Mouse (Mus musculus) CD4-positive, CD25-positive, alpha-beta regulatory T cell, adult 4 months (primary cell): Measurements from ENCODE around the gene Tmod4. TPM values are rescaled to one million over a fixed set of nuclear protein-coding genes. Genes with fewer than 3 reads are reported as not detected.

Experiments used
- ATAC-seq: one replicate; pipeline ENCODE4 v1.8.0; 2017
- polyA plus RNA-seq, 2 experiments: library from polyadenylated mRNA; unstranded; fragments of 100-300 nt; shearing (Covaris generic); gene quantifications; one replicate each; pipeline ENCODE4 v1.2.1; 2017

Tmod4 gene
- polyA plus RNA-seq, 2 experiments from 2014 or later, result 2.5 TPM

DNA sequence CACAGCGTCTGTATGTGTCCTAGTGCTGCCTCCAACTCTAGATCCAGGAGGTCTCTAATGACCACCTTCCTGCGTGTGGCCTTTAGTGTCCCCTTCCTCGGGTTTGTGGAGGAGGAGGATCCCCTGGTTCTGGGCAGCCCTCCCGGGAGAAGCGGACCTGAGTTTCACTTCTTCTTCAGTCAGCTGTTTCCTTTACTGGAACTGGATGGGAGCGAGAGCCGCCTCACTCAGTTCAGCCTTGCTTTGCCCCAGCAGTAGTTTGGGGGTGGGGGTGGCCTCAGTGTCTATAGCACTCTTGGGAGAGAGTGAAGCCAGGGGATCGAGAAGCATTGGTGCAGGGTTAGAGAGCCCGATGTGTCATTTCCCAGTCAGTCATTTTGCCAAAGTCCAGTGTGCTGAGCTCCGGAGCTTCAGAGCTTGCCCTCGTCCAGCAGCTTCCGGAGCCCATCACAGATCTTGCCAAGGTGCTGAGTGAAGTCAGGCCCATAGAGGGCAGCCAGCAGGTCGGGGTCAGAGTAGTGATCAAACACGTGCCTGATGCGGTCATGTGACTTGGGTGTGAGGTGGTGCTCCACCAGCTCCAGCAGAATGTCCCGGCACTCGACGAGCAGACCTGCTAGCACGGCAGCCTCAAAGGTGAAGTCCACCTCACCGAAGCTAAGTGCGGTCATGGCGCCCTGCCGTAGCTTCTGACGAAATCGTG is 15.5 kb downstream of the Tmod4 start:
- no peak for ATAC-seq

DNA sequence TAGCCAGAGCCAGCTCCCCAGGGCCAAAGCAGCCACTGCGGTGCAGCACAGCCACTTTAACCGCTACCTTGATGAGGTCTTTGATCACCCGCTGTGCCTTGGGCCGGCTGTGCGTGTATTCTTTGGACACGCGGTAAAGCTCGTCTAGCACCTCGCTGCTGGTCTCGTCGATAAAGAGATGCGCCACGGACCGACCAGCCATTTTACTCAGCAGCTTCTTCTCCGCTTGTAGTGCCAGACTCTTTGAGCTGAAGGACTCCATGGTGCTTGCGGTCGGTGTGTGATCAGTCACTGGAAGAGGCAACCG is 16.0 kb downstream of the Tmod4 start:
- ATAC-seq, result no peak

DNA sequence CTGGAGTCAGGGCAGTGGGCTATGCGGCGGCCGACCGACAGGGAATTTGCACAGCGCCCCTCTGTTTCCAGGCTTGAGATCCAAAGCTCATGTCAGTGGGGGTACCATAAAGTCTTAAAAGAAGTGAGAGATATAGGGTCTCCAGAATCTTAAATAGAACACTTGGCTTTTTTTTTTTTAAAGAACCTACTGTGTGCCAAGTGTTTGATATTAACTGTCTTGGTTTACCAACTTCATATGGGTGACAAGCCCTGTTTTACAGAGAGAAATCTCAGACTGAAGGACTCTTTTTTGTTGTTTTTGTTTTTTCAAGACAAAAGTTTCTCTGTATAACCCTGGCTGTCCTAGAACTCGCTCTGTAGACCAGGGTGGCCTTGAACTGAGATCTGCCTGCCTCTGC is 16.5 kb downstream of the Tmod4 start:
- ATAC-seq, result no peak

- peak; percentile 89 for ATAC-seq
These were observed 17.2 kb downstream of the Tmod4 start for GRCm38 (mm10) chr3:95141474-95141873.

GRCm38 (mm10) chr3:95141952-95142616 is 17.8 kb downstream of the Tmod4 start, which contains the start of gene Tnfaip8l2:
Gene Tnfaip8l2 (minus strand): TSS chr3:95142360.
- ATAC-seq, result peak; percentile 51

DNA sequence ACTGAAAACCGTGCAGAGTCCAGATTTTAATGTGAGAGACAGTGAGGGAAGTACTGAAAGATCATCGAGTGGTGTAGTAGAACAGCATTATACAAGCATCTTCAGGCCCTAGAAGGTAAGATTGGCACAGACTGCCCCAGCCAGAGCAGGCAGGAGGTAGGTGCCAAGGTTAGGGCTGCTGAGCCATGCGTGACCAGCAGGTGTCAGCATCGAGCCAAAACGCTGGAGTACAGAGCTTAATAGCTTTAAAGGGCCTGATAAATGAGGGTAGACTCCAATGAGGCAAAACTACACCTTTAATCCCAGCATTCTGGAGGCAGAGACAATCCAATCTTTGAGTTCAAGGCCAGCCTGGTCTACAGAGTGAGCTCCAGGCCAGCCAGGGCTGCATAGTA is 18.3 kb downstream of the Tmod4 start:
- ATAC-seq, result peak; percentile 72

- no peak for ATAC-seq
These were observed 23.6 kb downstream of the Tmod4 start for GRCm38 (mm10) chr3:95147924-95148323.

GRCm38 (mm10) chr3:95153874-95154273 is 29.6 kb downstream of the Tmod4 start:
- ATAC-seq, result peak; percentile 71

DNA sequence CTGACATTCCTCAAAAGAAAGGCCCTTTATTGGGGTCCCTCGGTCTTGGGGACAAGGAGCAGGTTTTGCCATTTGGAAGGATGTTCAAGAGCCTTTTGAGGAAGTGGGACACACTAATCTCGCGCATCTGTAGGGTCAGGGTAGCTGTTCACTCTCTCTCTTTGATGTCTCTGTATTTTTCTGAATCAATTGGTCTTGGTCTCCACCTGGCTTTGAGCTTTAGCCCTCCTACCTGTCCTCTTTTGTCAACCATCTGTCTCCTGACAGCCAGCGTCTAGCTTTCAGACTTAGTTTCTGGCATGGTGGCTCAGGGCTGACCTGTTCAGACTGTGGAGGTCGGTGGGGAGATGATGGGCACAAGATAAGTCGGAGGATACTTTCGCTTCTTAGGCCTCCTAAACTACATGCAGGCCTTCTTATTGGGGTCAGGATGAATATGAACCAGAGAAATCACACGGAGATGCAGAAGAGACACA is 35.3 kb downstream of the Tmod4 start:
- ATAC-seq, result peak; percentile 12

DNA sequence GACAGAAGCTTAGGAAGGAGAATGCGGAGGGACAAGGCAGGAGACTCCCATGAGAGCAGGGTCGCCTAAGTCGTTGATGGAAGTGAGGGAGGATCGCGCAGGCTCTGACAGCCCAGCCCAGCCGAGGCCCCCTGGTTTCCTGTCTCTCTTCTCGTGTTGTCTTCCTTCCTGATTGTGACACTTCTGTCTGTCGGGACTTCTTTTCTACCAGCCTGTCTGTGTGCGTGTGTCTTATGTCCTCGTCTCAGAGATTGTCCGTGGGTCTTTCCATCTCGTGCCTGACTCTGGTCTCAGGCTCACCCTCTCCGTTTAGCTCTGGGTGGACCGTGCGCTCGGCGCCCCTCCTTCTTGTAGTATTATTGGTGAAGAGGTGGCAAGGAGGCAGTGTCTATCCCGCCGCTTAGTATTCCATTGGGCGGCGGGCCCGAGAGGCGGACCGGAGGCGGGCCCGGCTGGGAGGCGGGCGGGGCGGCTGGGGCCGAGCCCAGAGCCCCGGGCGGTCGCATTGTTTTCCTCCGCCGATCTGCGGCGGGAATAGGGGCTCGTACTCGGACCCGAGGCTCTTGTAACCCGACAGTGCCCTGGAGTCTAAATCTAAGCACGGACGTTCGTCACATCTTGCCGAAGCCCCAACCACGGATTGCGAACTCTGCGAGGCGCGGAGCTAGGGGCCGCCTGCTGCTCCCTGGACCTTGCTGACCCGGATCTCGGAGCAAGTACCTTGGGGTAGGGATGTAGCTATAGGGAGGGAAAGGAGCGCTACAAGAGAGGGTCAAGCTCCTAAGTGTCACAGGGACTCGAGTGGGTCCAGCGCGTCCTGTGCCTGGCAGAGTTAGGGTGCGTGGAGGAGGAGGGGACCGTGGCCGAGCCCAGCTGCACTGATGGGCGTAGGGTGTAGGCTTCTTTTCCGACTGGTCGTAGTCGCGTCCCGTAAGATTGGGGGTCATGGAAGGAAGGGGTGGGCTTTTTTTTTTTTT is 36.0 kb downstream of the Tmod4 start, which contains the start of gene Sema6c:
Sema6c (plus strand) TSS at position 471 of the 977 bp plus-strand sequence.
- peak; percentile 99 for ATAC-seq

- ATAC-seq, result no peak
These were observed 36.8 kb downstream of the Tmod4 start for GRCm38 (mm10) chr3:95161041-95161551.

DNA sequence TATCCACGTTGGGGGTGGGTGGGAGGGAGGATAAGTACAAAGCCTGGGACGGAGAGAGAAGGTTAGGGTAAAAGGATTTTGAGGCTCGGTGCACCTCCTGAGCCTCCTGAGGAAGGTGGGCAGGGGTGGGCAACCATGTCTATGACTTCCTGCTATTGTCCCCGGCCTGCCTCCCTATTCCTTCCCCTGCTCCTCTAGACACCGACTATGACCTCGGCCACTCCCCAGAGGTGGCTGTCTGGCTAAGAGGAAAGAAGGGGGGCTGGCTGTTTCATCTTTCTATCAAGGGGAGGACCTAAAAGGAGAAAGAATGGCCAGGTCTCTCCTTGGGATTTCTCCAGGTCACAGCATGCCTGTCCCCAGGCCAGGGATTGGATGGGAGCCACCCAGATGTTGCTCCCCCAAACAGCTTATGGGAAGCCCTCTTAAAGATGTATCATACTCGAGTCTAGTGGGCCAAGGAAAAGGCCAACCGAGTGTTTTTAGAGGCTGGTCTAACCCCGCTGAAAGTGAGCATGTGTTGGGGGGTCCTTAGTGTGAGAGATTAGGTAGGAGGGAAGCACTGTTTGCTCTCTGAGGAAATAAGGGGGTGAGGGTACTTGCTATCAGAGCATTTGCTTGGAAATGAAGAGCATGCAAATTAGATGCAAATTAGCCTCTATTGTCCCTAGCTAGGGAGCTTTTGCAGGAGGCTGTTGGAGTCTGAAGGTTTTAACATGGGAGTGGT is 37.5 kb downstream of the Tmod4 start:
- no peak for ATAC-seq

GRCm38 (mm10) chr3:95162345-95162628 is 38.0 kb downstream of the Tmod4 start:
- ATAC-seq, result no peak

DNA sequence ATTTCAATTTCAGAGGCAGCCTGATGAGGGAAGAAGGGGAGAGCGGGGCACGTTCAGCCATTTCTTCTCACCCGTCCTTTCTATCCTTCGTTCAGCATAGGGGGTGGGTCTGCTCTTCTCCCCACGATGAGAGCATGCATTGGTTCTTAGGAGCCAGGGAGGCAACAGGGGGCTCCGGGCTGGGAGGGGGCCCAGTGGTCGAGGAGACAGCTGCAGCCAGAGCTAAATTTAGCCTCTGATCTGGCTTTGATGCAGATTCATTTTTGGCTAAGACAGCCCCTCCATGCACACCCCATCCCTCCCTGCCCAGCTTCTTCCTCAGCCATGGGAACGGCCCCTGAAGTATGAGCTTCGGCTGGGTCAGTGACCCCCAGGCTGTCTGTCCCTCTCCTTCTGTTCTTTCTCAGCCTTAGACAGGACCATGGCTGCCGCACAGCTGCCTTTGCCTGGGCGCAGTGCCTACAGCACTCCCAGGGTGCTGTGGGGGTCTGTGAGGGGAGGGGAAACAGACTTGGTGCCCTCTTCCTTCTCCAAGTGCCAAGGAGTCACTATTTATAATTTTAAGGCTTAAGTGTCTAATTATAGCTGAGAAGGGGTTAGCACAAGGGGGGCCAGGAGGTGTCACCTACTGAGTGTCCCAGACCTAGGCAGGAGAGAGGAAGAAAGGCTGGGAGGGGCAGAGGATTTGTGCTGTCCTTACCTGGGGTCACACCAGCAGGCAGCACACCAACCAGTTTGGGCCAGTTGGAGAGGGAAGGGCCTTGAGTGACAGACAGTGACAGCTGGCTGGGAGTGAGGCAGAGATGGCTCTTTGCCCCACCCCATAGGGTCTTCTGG is 39.4 kb downstream of the Tmod4 start:
- ATAC-seq, result no peak

DNA sequence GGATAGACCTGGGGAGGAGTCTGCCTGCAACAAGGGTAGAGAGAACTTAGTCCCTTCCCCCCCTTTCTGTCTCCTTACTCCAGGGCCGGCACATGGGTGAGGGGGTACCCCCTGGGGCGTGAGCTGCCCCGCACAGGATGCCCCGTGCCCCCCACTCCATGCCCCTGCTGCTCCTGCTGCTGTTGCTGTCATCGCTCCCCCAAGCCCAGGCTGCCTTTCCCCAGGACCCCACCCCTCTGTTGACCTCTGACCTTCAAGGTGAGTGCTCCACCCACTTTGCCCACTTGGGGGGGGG is 39.9 kb downstream of the Tmod4 start:
- ATAC-seq, result no peak

GRCm38 (mm10) chr3:95164840-95165239 is 40.6 kb downstream of the Tmod4 start:
- no peak for ATAC-seq

GRCm38 (mm10) chr3:95169996-95170395 is 45.7 kb downstream of the Tmod4 start:
- no peak for ATAC-seq

GRCm38 (mm10) chr3:95171105-95171504 is 46.8 kb downstream of the Tmod4 start:
- ATAC-seq, result no peak

DNA sequence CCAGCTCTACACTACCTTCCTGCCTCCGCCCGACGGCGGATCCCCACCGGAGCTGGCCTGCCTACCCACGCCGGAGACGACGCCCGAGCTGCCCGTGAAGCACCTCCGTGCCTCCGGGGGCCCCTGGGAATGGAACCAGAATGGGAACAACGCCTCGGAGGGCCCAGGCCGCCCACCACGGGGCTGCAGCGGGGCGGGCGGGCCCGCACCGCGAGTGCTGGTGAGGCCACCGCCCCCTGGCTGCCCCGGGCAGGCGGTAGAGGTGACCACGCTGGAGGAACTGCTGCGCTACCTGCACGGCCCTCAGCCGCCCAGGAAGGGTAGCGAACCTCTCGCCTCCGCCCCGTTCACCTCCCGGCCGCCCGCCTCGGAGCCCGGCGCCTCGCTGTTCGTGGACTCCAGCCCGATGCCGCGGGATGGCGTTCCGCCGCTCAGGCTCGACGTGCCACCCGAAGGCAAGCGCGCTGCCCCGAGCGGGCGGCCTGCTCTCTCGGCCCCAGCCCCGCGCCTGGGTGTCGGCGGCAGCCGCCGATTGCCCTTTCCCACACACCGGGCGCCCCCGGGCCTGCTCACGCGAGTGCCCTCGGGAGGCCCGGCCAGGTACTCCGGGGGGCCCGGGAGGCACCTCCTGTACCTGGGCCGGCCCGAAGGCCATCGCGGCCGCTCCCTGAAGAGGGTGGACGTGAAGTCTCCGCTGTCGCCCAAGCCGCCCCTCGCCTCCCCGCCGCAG is 48.4 kb downstream of the Tmod4 start:
- ATAC-seq, result no peak

GRCm38 (mm10) chr3:95173256-95173949 is 49.1 kb downstream of the Tmod4 start:
- ATAC-seq, result peak; percentile 35
